Mouse (Mus musculus) lung, postnatal 36 days (tissue): ENCODE measurements around the gene Mplkip.

Experiments used
- DNase-seq: peaks from one replicate; pipeline ENCODE4 v3.0.0; 2022; ENCODE audit warnings: mixed read lengths

Gene Mplkip

GRCm38 (mm10) chr13:17694911-17695699 is at the start of gene Mplkip, which contains the start of gene Sugct:
Gene Mplkip, plus strand, starts transcription at chr13:17695192.
Gene Sugct, minus strand, starts transcription at chr13:17695553.
- DNase-seq = peak; percentile 100

GRCm38 (mm10) chr13:17667380-17667779 is 27.6 kb upstream of the Mplkip start:
- DNase-seq = no peak

- no peak for DNase-seq
Measured at GRCm38 (mm10) chr13:17671122-17671521, 23.9 kb upstream of the Mplkip start.

GRCm38 (mm10) chr13:17689461-17689860 is 5.5 kb upstream of the Mplkip start:
- no peak for DNase-seq

- DNase-seq = no peak
Measured at GRCm38 (mm10) chr13:17690686-17691085, 4.3 kb upstream of the Mplkip start.

- no peak for DNase-seq
Measured at GRCm38 (mm10) chr13:17691436-17691835, 3.6 kb upstream of the Mplkip start.

GRCm38 (mm10) chr13:17693816-17694215 is 1.2 kb upstream of the Mplkip start:
- peak; percentile 62 for DNase-seq

GRCm38 (mm10) chr13:17694414-17694813 is 578 bp upstream of the Mplkip start:
- no peak for DNase-seq

GRCm38 (mm10) chr13:17695898-17696580 is 1.0 kb downstream of the Mplkip start:
- DNase-seq = peak; percentile 11

GRCm38 (mm10) chr13:17700090-17700715 is 5.2 kb downstream of the Mplkip start:
- DNase-seq = no peak

GRCm38 (mm10) chr13:17701322-17701721 is 6.3 kb downstream of the Mplkip start:
- no peak for DNase-seq

GRCm38 (mm10) chr13:17702311-17702710 is 7.3 kb downstream of the Mplkip start:
- DNase-seq = no peak

- DNase-seq = no peak
Measured at GRCm38 (mm10) chr13:17705188-17705826, 10.3 kb downstream of the Mplkip start.

GRCm38 (mm10) chr13:17708784-17709311 is 13.9 kb downstream of the Mplkip start:
- no peak for DNase-seq

- no peak for DNase-seq
Measured at GRCm38 (mm10) chr13:17717357-17717756, 22.4 kb downstream of the Mplkip start.

GRCm38 (mm10) chr13:17727922-17728321 is 32.9 kb downstream of the Mplkip start:
- DNase-seq = no peak

GRCm38 (mm10) chr13:17728798-17729197 is 33.8 kb downstream of the Mplkip start:
- DNase-seq = no peak
